Mouse (Mus musculus) retina, embryonic 14.5 days (tissue): ENCODE measurements at regions not wholly inside any gene's neighbourhood (a gene's known extent, or its start where the extent isn't known, plus 50 kb on each side); places are given as distances from the start of the nearest gene placed in this dataset.
"Not testable (repeated sequence)": the region's sequence is repeated elsewhere in the genome, so short reads cannot be mapped to it uniquely, and the experiment has no call there.

Experiments
- DNase-seq: peaks from one replicate; pipeline ENCODE4 v3.0.0-alpha.2; 2015; ENCODE audit warnings: low spot score

DNA sequence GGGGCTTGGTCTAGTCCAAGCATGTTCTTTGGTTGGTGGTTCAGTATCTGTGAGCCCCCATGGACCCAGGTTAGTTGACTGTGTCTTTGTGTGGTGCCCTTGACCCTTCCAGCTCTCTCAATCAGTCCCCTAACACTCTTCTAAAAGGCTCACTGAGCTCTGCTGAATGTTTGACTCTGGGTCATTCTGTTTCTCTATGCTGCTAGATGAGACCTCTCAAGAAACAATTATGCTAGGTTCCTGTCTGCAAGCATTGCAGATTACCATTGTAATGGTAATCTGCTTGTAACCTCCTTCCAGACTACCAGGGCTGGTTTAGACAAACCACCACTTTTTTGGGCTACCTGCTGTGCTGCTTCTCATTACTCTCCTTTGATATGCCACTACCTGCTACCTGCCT, 2863.9 kb downstream of the Gm37988 start:
- no peak for DNase-seq

DNA sequence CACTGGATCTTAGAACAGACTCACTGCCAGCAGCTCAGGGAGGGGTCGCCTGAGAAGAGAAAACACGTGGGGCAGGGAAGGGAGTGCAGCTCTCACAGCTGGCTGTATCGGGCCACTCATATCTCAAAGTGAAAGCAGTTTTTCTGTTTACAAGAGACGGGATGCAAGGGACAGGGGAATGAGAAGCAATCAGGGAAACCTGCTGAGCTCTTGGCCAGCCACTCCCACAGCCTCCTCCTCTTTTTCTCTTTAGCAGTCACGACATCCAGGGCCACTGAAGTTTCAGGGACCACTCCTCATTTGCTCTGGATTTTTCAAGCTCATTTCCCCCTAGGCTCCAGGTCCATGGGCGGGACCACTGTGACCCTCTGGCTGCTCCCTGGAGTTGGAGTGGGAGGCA, 2901.5 kb downstream of the Gm37988 start:
- DNase-seq: not testable (repeated sequence)

DNA sequence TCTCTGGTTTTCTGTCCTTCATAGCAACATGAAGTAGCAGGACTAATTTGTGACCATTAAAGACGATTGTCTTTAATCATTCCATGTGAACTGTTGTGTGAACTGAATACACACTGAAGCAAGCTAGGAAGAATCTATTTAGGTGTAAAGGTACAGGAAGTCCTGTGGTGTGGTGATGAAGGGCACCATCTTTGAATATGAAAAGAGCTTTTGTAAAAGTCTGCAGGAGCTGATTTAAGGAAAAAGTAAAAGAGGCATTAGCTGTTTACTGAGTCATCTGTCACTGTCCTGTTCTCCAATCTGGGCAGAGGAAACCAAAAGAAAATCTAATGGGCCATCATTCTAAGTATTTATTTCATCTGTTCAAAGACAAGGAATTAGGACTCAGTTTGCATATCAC, 2925.0 kb downstream of the Gm37988 start:
- DNase-seq: no peak

DNA sequence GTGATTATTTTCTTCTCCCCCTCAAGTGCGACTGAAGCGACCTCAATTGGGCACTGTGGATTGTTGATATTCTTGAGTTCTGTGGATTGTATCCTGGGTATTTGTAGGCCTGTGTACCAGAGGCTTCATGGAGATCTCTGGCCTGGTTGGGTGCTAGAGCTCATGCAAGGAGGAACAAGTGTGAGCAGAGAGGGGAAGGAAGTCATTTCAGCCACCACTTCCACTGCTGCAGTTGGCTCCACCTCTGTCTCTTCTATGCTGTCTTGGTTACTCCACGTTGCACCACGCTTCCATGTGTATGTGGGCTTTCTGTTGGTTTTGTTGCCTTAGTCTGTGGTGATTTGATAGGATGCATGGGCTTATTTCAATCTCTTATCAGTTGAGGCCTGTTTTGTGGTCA, 2929.6 kb downstream of the Gm37988 start:
- DNase-seq: no peak

DNA sequence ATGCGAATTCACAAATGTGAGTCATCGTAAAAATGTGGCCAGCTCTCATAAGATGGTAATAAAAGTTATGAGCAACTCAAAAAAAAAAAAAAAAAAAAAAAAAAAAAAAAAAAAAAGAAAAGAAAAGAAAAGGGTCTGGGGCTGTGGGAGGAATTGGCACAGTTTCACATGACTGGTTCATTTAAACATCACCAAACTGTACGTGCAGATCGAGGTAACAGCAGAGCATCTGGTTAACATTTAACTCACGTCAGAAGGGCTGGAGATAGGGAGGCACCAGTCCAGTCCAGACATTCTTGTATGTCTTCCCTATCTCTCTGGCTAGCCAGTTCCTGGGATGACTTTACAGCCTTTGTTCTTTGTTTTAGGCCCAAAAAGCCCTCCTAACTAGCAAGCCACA, 2938.2 kb downstream of the Gm37988 start:
- DNase-seq: no peak

DNA sequence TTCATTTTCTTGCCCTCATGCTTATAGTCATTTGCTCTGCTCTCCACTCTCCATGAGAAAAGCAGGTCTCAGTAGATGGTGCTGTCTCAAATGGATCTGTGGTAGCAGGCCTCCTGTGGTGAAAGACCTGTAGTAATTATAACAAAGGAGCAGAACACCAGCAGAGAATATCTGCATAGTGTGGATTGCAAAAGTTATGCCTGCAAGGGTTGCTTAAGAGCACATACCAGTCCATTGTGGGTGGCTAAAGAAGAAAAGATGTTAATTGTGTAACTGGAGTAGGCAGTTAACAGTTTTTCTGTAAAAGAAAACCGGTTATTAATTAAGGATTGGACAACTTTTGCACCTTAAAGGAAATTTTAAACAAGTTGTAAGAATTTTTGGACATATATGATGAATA, 2969.0 kb downstream of the Gm37988 start:
- DNase-seq: no peak

DNA sequence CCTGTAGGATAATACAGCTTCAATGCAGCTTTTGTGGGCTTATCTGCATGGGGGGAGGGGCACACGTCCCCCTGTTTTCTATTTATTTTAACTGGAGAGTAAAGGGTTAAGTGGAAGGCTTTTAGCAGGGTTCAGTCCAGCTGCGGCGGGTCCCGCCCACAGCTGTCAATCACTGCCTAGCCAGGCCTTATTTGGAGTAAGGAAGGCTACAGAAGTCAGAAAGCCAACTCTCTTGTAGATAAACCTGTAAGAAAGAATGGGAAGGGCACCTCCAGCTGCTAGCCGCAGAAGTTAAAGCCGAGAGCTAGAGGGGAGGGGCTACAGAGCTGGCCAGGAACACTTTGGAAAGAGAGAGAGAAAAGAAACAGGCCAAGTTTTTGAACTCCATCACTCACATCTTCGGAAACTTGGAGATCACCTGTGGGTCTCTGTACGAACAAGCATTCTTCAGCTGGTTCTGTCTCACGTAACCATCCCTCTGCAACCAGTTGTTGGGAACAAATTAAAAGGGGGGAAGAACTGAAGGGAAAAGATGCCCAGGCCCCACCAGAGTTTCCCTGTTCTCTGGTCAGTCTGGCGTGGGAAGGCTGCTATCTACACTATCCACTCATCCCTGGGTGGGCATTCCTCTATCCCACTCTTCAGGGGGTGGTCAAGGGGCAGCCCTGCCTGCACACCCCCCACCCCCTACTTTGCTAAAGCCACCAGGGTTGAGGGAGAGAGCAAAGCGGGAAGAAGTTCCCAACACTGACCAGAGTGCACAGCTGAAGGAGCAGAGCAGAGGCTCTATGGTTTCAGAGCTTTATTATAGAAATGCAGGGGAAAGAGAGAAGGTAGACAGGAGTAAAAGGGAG, 2969.7 kb downstream of the Gm37988 start:
- DNase-seq: peak; percentile 12

DNA sequence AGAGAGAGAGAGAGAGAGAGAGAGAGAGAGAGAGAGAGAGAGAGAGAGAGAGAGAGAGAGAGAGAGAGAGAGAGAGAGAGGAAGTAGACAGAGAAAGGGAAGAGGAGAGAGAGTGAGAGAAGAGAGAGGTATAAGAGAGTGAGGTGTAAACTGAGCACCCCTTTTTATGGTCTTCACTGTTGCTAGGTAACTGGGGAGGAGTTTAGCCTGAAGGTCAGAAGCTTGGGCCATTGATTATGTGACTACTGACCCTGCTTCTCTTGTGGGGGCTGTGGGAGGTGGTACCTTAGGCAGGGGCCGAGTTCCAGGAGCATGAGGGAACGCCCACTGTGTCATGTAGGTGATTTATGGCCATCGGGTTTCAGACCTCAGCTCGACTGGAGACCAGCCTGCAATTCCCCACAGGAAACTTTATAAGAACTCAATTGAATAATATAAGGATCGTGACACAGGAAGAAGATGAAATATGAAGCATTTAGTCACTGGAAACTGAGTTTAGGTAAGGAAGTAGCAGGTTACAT, 2970.4 kb downstream of the Gm37988 start:
- DNase-seq: not testable (repeated sequence)

DNA sequence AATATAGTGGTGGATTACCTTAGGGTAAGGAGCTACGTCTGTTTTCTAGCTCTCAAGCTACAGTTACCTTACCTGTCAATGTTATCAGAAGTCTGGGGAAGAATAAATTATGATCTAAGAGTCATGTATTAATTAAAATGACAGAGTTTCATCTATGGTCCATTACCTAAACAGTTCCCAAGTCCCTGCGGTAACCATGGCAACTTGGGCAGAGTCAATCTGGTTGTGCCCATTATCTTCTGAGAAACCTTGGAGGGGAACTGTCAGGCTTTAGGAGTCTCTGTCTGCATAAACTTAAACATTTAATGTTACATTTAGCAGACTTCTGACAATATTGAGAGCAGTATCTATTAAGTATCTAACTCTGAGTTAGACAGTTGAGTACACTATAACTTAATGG, 2971.0 kb downstream of the Gm37988 start:
- DNase-seq: no peak

DNA sequence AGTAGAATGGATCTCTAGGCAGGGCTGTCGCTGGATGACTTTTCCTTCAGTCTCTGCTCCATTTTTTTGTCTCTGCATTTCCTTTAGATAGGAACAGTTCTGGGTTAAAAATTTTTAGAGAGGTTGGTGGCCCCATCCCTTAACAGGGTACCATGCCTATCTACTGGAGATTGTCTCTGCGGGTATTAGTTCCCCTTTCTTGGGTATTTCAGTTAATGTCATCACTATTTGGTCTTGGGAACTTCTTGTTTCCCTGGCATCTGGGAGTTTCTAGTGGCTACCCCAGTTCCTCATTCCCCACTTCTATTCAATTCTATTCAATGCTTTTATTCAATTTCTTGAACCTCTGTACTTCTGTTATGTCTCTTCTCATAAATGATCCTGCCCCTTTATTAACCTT, 3016.3 kb downstream of the Gm37988 start:
- DNase-seq: no peak
